Mouse (Mus musculus): ENCODE measurements around the gene Anapc11. TPM values are rescaled to one million over a fixed set of nuclear protein-coding genes. Genes with fewer than 3 reads are reported as not detected.

The Anapc11 gene
- polyA plus RNA-seq, 1 experiment from 2014 or later = 237 TPM

- H3K9me3 ChIP-seq = no peaks in the 10 kb centered on the region
- WGBS = 81% methylated on average over 22 of the region's 22 CpGs
- H3K27me3 ChIP-seq (ENCODE audit: insufficient read depth, poor library complexity, severe bottlenecking) = no peaks in the 10 kb centered on the region
- H3K4me1 ChIP-seq (replicated peaks) = peaks cover 66% of the 10 kb centered on the region
- DNase-seq (ENCODE audit: low spot score) = no peak
- H3K4me3 ChIP-seq = 0 out of 2 replicates have a peak overlapping the region, but pooled peaks have one; percentile 6
- H3K36me3 ChIP-seq = peaks cover 49% of the 10 kb centered on the region
- no peak overlapping the region for H3K27ac ChIP-seq
Observed at GRCm38 (mm10) chr11:120627468-120628300, 29.5 kb downstream of the Anapc11 start.

GRCm38 (mm10) chr11:120628601-120629340 lies 30.6 kb downstream of the Anapc11 start:
- peaks cover 41% of the 10 kb centered on the region for H3K36me3 ChIP-seq
- H3K9me3 ChIP-seq = no peaks in the 10 kb centered on the region
- peaks cover 63% of the 10 kb centered on the region for H3K4me1 ChIP-seq (replicated peaks)
- peak overlapping the region; percentile 96; the same call in 1 of the 2 replicates for H3K4me3 ChIP-seq
- DNase-seq (ENCODE audit: low spot score) = no peak
- 96% methylated on average over 23 of the region's 23 CpGs for WGBS
- H3K27ac ChIP-seq = peak overlapping the region; percentile 76; the same call in 1 of the 2 replicates
- H3K27me3 ChIP-seq (ENCODE audit: insufficient read depth, poor library complexity, severe bottlenecking) = no peaks in the 10 kb centered on the region

- Histone ChIP-seq H3K4me3 (peak overlapping the region; percentile 96), H3K27me3 (ENCODE audit: insufficient read depth, poor library complexity, severe bottlenecking) (no peaks in the 10 kb centered on the region), H3K36me3 (peaks cover 41% of the 10 kb centered on the region), H3K9me3 (no peaks in the 10 kb centered on the region), H3K27ac (peak overlapping the region; percentile 76), H3K4me1 (replicated peaks) (peaks cover 62% of the 10 kb centered on the region)
- 75% methylated on average over 23 of the region's 23 CpGs for WGBS
- DNase-seq (ENCODE audit: low spot score) = no peak
Observed at GRCm38 (mm10) chr11:120629341-120629730, 31.1 kb downstream of the Anapc11 start.

- Histone ChIP-seq H3K27me3 (ENCODE audit: insufficient read depth, poor library complexity, severe bottlenecking) (no peaks in the 10 kb centered on the region), H3K36me3 (peaks cover 41% of the 10 kb centered on the region), H3K4me1 (replicated peaks) (peaks cover 62% of the 10 kb centered on the region), H3K27ac (peak overlapping the region; percentile 76), H3K9me3 (no peaks in the 10 kb centered on the region), H3K4me3 (peak overlapping the region; percentile 96)
- 31% methylated on average over 7 of the region's 7 CpGs for WGBS
- peak; percentile 19 for DNase-seq (ENCODE audit: low spot score)
Observed at GRCm38 (mm10) chr11:120629911-120630310, 31.7 kb downstream of the Anapc11 start.

GRCm38 (mm10) chr11:120630401-120630871 lies 32.2 kb downstream of the Anapc11 start:
- H3K27me3 ChIP-seq (ENCODE audit: insufficient read depth, poor library complexity, severe bottlenecking) = no peaks in the 10 kb centered on the region
- H3K27ac ChIP-seq = peak overlapping the region; percentile 76
- DNase-seq (ENCODE audit: low spot score) = no peak
- WGBS = 32% methylated on average over 5 of the region's 5 CpGs
- H3K9me3 ChIP-seq = no peaks in the 10 kb centered on the region
- H3K4me1 ChIP-seq (replicated peaks) = peaks cover 57% of the 10 kb centered on the region
- H3K36me3 ChIP-seq = peaks cover 41% of the 10 kb centered on the region
- H3K4me3 ChIP-seq = peak overlapping the region; percentile 96

GRCm38 (mm10) chr11:120630881-120631725 lies 32.9 kb downstream of the Anapc11 start:
- WGBS = 45% methylated on average over 7 of the region's 7 CpGs
- Histone ChIP-seq H3K27me3 (ENCODE audit: insufficient read depth, poor library complexity, severe bottlenecking) (no peaks in the 10 kb centered on the region), H3K4me1 (replicated peaks) (peaks cover 54% of the 10 kb centered on the region), H3K4me3 (peak overlapping the region; percentile 96), H3K36me3 (peaks cover 40% of the 10 kb centered on the region), H3K9me3 (no peaks in the 10 kb centered on the region), H3K27ac (peak overlapping the region; percentile 76)
- no peak for DNase-seq (ENCODE audit: low spot score)

- Histone ChIP-seq H3K27me3 (ENCODE audit: insufficient read depth, poor library complexity, severe bottlenecking) (no peaks in the 10 kb centered on the region), H3K9me3 (no peaks in the 10 kb centered on the region), H3K4me1 (replicated peaks) (peaks cover 51% of the 10 kb centered on the region), H3K27ac (peak overlapping the region; percentile 98), H3K36me3 (peaks cover 32% of the 10 kb centered on the region), H3K4me3 (peak overlapping the region; percentile 96)
- WGBS = 72% methylated on average over 4 of the region's 4 CpGs
- no peak for DNase-seq (ENCODE audit: low spot score)
Observed at GRCm38 (mm10) chr11:120631726-120632448, 33.7 kb downstream of the Anapc11 start.

- H3K9me3 ChIP-seq = no peaks in the 10 kb centered on the region
- H3K4me3 ChIP-seq = peak overlapping the region; percentile 96
- H3K36me3 ChIP-seq = peaks cover 22% of the 10 kb centered on the region
- whole genome bisulfite sequencing = under 1% methylated on average over 116 of the region's 116 CpGs
- peaks cover 48% of the 10 kb centered on the region for H3K4me1 ChIP-seq (replicated peaks)
- H3K27ac ChIP-seq = peak overlapping the region; percentile 98
- peak; percentile 72 for DNase-seq (ENCODE audit: low spot score)
- H3K27me3 ChIP-seq (ENCODE audit: insufficient read depth, poor library complexity, severe bottlenecking) = no peaks in the 10 kb centered on the region
Observed at GRCm38 (mm10) chr11:120632559-120633519, 34.6 kb downstream of the Anapc11 start.

GRCm38 (mm10) chr11:120633520-120634343 lies 35.5 kb downstream of the Anapc11 start, which contains the start of gene Mafg:
TSS of gene Mafg (minus strand) at chr11:120633600.
- no peaks in the 10 kb centered on the region for H3K9me3 ChIP-seq
- H3K36me3 ChIP-seq = peaks cover 16% of the 10 kb centered on the region
- H3K4me3 ChIP-seq = peak within 1 kb of the TSS; percentile 96
- peaks cover 47% of the 10 kb centered on the region for H3K4me1 ChIP-seq (replicated peaks)
- H3K27ac ChIP-seq = peak within 1 kb of the TSS; percentile 98
- 10% methylated on average over 58 of the region's 58 CpGs for WGBS
- H3K27me3 ChIP-seq (ENCODE audit: insufficient read depth, poor library complexity, severe bottlenecking) = no peaks in the 10 kb centered on the region
- DNase-seq (ENCODE audit: low spot score) = peak; percentile 95

- H3K4me3 ChIP-seq = 0 out of 2 replicates have a peak overlapping the region, but pooled peaks have one; percentile 96
- H3K27me3 ChIP-seq (ENCODE audit: insufficient read depth, poor library complexity, severe bottlenecking) = no peaks in the 10 kb centered on the region
- H3K36me3 ChIP-seq = peaks cover 5% of the 10 kb centered on the region
- H3K4me1 ChIP-seq (replicated peaks) = peaks cover 37% of the 10 kb centered on the region
- no peak for DNase-seq (ENCODE audit: low spot score)
- WGBS = 86% methylated on average over 5 of the region's 5 CpGs
- no peaks in the 10 kb centered on the region for H3K9me3 ChIP-seq
- H3K27ac ChIP-seq = no peak overlapping the region
Observed at GRCm38 (mm10) chr11:120634810-120635209, 36.6 kb downstream of the Anapc11 start.
